Mouse (Mus musculus): ENCODE data around the gene Sdr9c7.

- TF ChIP-seq EP300 (IDR thresholded peaks at IDR 0.05; ENCODE audit: low read depth in 1 of 2, low read length in 2 of 2) (no peak), GATA1 (IDR thresholded peaks at IDR 0.05; ENCODE audit: low read depth, low read length) (no peak), MXI1 (IDR thresholded peaks at IDR 0.05; ENCODE audit: low read depth, low read length) (no peak), POLR2A (IDR thresholded peaks at IDR 0.05; ENCODE audit: control insufficient read depth in 1 of 2, insufficient read depth in 1 of 2, low read depth in 1 of 2, low read length in 2 of 2, poor library complexity in 1 of 2) (no peak), NELFE (IDR thresholded peaks at IDR 0.05; ENCODE audit: low read depth, low read length) (no peak), BHLHE40 (IDR thresholded peaks at IDR 0.05; ENCODE audit: borderline replicate concordance, low read depth, low read length) (no peak), HCFC1 (IDR thresholded peaks at IDR 0.05; ENCODE audit: low read depth, low read length) (no peak), MAX (IDR thresholded peaks at IDR 0.05; ENCODE audit: low read length) (no peak; the same call in 1 of the 2 replicates), CTCF (IDR thresholded peaks at IDR 0.05 in 2 of 3, conservative IDR thresholded peaks at IDR 0.05 in 1 of 3; ENCODE audit: control insufficient read depth in 1 of 3, insufficient read depth in 1 of 3, low read depth in 2 of 3, low read length in 3 of 3, poor library complexity in 1 of 3, severe bottlenecking in 1 of 3) (no peak), MYC (IDR thresholded peaks at IDR 0.05; ENCODE audit: low read depth, low read length) (no peak), RAD21 (IDR thresholded peaks at IDR 0.05; ENCODE audit: low read depth, low read length) (no peak), ZC3H11A (IDR thresholded peaks at IDR 0.05; ENCODE audit: low read depth, low read length) (no peak)
Observed at GRCm38 (mm10) chr10:127936747-127937409, 38.6 kb downstream of the Sdr9c7 start.
